Mouse (Mus musculus): ENCODE data around the gene Tcam1. TPM values are rescaled to one million over a fixed set of nuclear protein-coding genes. Genes with fewer than 3 reads are reported as not detected.

The Tcam1 gene
- polyA plus RNA-seq (2021; fragmentation: Nextera tagmentation), result 0.04 TPM in 1 of 2 replicates, not detected in the other
- long read RNA-seq, experiment 1, partial matches to known transcripts, result 0 of 1 reads
- long read RNA-seq, experiment 1, other reads (novel, unspliced or antisense), result 1 of 1 reads
- long read RNA-seq, experiment 2, result 0 reads

DNA sequence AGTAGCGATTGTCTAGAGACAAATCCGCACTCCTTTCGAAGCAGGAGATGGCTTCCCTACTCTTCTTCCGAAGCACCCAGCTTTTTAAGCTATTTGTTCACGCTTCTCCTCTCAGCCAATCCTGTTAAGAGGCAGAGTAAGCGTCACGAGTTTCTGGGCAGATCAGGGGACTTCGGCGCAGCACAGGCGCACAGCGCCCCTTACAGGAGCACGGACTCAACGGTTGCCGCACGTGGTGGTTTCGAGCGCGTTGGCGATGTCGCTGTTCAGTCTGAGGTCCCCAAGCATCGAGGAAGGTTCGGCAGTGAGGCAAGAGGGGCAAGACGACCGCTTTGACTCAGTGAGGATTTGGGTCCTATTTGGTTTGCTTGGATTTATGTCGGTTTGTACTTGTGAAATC lies at the start of gene Tcam1:
Tcam1 (plus strand) TSS at position 219 of the 400 bp plus-strand sequence.

DNA sequence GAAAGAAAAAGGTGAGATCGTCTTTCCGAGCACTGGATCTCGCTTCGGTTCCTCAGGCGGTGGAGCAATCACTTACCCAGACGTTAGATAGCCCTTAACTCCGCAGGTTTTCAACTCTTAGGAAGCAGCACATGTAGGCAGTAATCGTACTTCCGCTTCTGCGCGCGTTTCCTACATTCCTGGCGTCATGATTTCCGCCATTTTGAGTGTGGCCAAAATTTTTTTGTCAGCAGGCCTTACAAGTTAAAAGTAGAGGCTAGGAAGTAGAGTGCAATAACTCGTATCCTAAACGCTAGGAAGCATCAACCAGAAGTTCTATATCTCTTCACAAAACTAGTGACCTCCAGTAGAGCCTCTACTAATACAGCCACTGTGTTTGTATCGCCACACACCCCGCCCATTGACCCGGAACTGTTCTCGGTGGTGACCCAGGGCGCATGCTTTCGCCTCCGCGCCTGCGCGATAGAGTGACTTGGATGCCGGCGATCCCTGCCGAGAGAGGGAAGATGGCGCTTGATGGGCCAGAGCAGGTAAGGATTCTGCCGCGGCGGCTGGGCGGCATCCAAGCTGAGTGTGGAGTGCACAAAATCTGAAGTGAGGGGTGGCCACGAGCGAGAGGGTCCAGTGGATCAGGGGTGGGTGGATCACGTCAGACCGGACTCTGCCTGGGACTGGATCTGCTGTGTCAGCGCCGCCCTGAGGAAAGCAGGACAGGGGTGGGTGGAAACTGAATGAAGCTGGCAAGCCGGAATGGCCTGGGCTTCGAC lies 20.6 kb upstream of the Tcam1 start, which contains the start of the genes Ftsj3 and Psmc5:
Ftsj3 (minus strand) TSS at position 395 of the 767 bp plus-strand sequence.
Psmc5 (plus strand) TSS at position 470 of the 767 bp plus-strand sequence.

DNA sequence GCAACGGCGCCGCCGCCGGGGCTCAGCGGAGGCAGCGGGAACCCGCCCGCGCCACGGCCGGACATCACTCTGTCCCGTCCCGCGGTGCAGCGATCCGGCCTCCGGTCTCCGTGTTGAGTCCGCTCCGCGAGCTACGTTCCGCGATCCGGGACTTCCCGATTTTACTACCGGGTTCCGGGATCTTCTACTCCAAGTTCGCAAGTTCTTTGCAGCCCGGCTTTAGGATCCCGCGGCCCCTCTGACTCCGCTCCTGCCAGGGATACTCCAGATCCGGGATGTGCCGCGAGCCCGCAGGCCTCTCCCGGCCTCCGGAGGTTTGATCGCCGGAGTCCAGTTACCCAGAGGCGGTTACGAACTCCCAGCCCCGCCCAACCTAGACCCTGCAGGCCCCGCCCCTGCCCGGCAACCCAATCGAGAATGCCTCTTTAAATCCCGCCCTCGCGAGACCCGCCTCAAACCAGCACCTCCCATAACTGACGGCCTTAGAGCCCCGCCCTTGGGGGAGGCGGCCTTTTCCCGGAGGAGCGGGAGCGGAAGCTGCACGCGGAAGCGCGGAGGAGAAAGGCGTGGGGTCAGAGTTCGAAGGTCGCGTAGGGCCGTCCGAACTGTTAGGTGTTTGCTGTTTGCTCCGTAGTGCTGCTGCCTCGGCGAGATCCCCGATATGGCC lies 3.7 kb upstream of the Tcam1 start, which contains the start of gene Smarcd2:
Smarcd2 (minus strand) TSS at position 329 of the 667 bp plus-strand sequence.

DNA sequence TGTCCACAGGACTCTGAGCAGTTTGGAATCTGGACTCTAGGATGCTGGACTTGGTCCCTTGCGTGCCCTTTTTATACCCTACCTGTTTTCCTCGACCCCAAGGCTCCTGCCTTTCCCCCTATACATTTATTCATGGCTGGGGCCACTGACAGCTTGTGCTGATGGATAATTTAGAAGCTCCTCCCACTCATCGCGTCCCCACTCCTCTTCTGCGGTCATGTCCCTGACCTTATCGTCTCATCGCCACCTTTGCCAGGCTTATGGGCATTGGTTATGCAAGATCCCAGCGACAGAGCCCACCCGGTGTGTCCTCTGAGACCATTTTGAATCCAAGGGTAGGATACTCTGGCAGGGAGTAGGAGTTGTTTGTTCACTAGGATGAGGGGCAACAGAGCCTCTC lies 25.3 kb downstream of the Tcam1 start, which contains the start of gene Gh:
Gh (minus strand) TSS at position 101 of the 400 bp plus-strand sequence.

DNA sequence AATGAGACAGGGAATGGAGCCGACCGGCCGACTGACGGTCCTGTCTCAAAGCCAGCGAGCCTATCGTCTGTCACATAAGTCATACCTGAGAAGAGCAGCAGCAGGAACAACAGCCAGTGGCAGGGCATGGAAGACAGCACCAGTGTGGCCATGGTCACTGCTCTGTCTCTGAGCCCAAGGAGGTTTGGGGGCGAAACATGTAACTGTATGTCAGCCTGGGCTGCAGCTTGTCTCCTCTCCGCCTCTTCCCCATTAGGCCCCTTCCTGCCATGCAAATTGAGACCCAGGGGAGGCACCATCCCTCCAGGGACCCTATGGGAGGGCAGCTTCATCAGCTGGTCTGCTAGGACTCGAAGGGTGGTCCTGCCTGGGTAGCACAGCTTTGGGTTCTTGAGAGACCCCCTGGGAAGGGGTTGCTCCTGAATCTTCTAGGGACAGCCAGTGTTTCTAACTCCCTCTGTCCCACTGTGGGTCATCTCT lies 37.9 kb downstream of the Tcam1 start, which contains the start of gene Cd79b:
Cd79b (minus strand) TSS at position 430 of the 480 bp plus-strand sequence.

Other genes starting within 250 kb of the Tcam1 start
- 54.8 and 86.4 TPM in 2 replicates for gene Dcaf7, start 239.8 kb upstream of the Tcam1 start, polyA plus RNA-seq (2021; fragmentation: Nextera tagmentation)
- gene Taco1, start 210.6 kb upstream of the Tcam1 start, polyA plus RNA-seq (2021; fragmentation: Nextera tagmentation), result 5.3 and 5.8 TPM in 2 replicates
- gene Map3k3, start 192.1 kb upstream of the Tcam1 start, polyA plus RNA-seq (2021; fragmentation: Nextera tagmentation), result 1.2 and 1.7 TPM in 2 replicates
- gene Gm10840, start 115.8 kb upstream of the Tcam1 start, polyA plus RNA-seq (2021; fragmentation: Nextera tagmentation), result 1.2 and 1.3 TPM in 2 replicates
- 118 and 131 TPM in 2 replicates for gene Limd2, start 115.8 kb upstream of the Tcam1 start, polyA plus RNA-seq (2021; fragmentation: Nextera tagmentation)
- gene Strada, start 74.5 kb upstream of the Tcam1 start, polyA plus RNA-seq (2021; fragmentation: Nextera tagmentation), result 10.1 and 14.2 TPM in 2 replicates
- gene Ccdc47, start 60.3 kb upstream of the Tcam1 start, polyA plus RNA-seq (2021; fragmentation: Nextera tagmentation), result 38.3 and 50.3 TPM in 2 replicates
- 20.1 and 21.6 TPM in 2 replicates for gene Ddx42, start 59.7 kb upstream of the Tcam1 start, polyA plus RNA-seq (2021; fragmentation: Nextera tagmentation)
- 7.4 TPM in 2 replicates for gene Ftsj3, start 20.6 kb upstream of the Tcam1 start, polyA plus RNA-seq (2021; fragmentation: Nextera tagmentation)
- 497 and 551 TPM in 2 replicates for gene Psmc5, start 20.5 kb upstream of the Tcam1 start, polyA plus RNA-seq (2021; fragmentation: Nextera tagmentation)
- gene Smarcd2, start 3.7 kb upstream of the Tcam1 start, polyA plus RNA-seq (2021; fragmentation: Nextera tagmentation), result 1.1 and 6.7 TPM in 2 replicates
- not detected in 2 replicates for gene Gh, start 25.2 kb downstream of the Tcam1 start, polyA plus RNA-seq (2021; fragmentation: Nextera tagmentation)
- gene Cd79b, start 38.1 kb downstream of the Tcam1 start, polyA plus RNA-seq (2021; fragmentation: Nextera tagmentation), result 0.79 and 1.1 TPM in 2 replicates
- not detected in 2 replicates for gene Scn4a, start 76.6 kb downstream of the Tcam1 start, polyA plus RNA-seq (2021; fragmentation: Nextera tagmentation)
- gene Prr29, start 88.8 kb downstream of the Tcam1 start, polyA plus RNA-seq (2021; fragmentation: Nextera tagmentation), result 0.14 TPM in 1 of 2 replicates, not detected in the other
- gene Icam2, start 111.4 kb downstream of the Tcam1 start, polyA plus RNA-seq (2021; fragmentation: Nextera tagmentation), result 4.0 and 5.3 TPM in 2 replicates
- gene Ern1, start 211.2 kb downstream of the Tcam1 start, polyA plus RNA-seq (2021; fragmentation: Nextera tagmentation), result 0.91 and 1.2 TPM in 2 replicates